ENCODE assay signal across 18 mouse cellular contexts in genomic region chr8:108466653-108467052, GRCm38 (mm10).
DNase-seq lines count a peak whose midpoint lies in the region; ATAC-seq lines count a peak whose summit lies in the region.
"Had no signal": no experiment of that assay in that cellular context is flagged by ENCODE, and none has a peak within 500 bp of the region (broad histone marks: within the 10 kb centered on the region; RNA-seq: fewer than 3 reads in every experiment).

No protein-coding gene starts in this region.

- intact Hi-C loops in left cerebral cortex, postnatal 25 days (cut with DNase I), result no loop called here

- H3K4me3 ChIP-seq in neural tube, embryonic 13.5 days, result no peak overlapping the region
- H3K4me3 ChIP-seq in hindbrain, embryonic 11.5 days (ENCODE audit: low read depth, low read length), result no peak overlapping the region
- no peak overlapping the region for H3K4me3 ChIP-seq in midbrain, embryonic 11.5 days (ENCODE audit: low read depth, low read length)
- H3K4me3 ChIP-seq: embryonic facial prominence, embryonic 15.5 days; heart, embryonic 15.5 days; limb, embryonic 12.5 days had no signal

- DNase-seq in neural tube, embryonic 10.5 days (ENCODE audit: extremely low spot score, low spot score), result no peak
- peak; percentile 25 for DNase-seq in hindbrain, embryonic 11.5 days (ENCODE audit: low spot score)
- no peak for DNase-seq in midbrain, embryonic 11.5 days (ENCODE audit: low spot score, missing footprints)
- no peak for DNase-seq in gastrocnemius, adult 8-10 months (ENCODE audit: low spot score in 2 of 2)
- DNase-seq in cerebellum, adult 11 months, result no peak
- no peak for DNase-seq in left cerebral cortex, postnatal 25 days (ENCODE audit: low spot score in 2 of 2)
- DNase-seq in c-Kit-positive CD71-positive TER-119-positive erythroid progenitor cells, embryonic 14.5 days (ENCODE audit: low spot score), result no peak
- DNase-seq: adrenal gland, postnatal 36 days; kidney, adult 8-10 months; lung, postnatal 10 days; right cerebral cortex, adult 18-20 months; spleen, adult 18-20 months; thymus, postnatal 25 days had no signal

- ATAC-seq in neural tube, embryonic 13.5 days (ENCODE audit: low read depth), result 0 out of 2 replicates have a peak, but pooled peaks have one; percentile 38
- ATAC-seq in hindbrain, embryonic 11.5 days (ENCODE audit: low FRiP score), result no peak
- peak; percentile 66; the same call in 1 of the 2 replicates for ATAC-seq in midbrain, embryonic 11.5 days (ENCODE audit: low FRiP score)

- H3K4me1 ChIP-seq in neural tube, embryonic 13.5 days (replicated peaks), result peaks cover 36% of the 10 kb centered on the region
- 0 out of 2 replicates have a peak, but pooled peaks cover 3% of the 10 kb centered on the region for H3K4me1 ChIP-seq in hindbrain, embryonic 11.5 days (replicated peaks; ENCODE audit: control insufficient read depth, insufficient read depth, low read length)
- H3K4me1 ChIP-seq in midbrain, embryonic 11.5 days (ENCODE audit: control insufficient read depth, insufficient read depth, low read length), result peaks cover 8% of the 10 kb centered on the region; the same call in 1 of the 2 replicates
- H3K4me1 ChIP-seq: heart, embryonic 15.5 days had no signal

- no peaks in the 10 kb centered on the region for H3K9me3 ChIP-seq in neural tube, embryonic 13.5 days
- no peaks in the 10 kb centered on the region for H3K9me3 ChIP-seq in hindbrain, embryonic 11.5 days (ENCODE audit: control insufficient read depth, low read length)
- H3K9me3 ChIP-seq in midbrain, embryonic 11.5 days (ENCODE audit: control insufficient read depth, low read length), result no peaks in the 10 kb centered on the region
- H3K9me3 ChIP-seq: embryonic facial prominence, embryonic 15.5 days; heart, embryonic 15.5 days; limb, embryonic 12.5 days had no signal

- H3K36me3 ChIP-seq in neural tube, embryonic 13.5 days, result no peaks in the 10 kb centered on the region
- H3K36me3 ChIP-seq in hindbrain, embryonic 11.5 days (ENCODE audit: control insufficient read depth, insufficient read depth, low read length), result no peaks in the 10 kb centered on the region
- no peaks in the 10 kb centered on the region for H3K36me3 ChIP-seq in midbrain, embryonic 11.5 days (ENCODE audit: control insufficient read depth, insufficient read depth, low read length)
- H3K36me3 ChIP-seq: embryonic facial prominence, embryonic 15.5 days; heart, embryonic 15.5 days; limb, embryonic 12.5 days had no signal

- no peak overlapping the region for H3K9ac ChIP-seq in neural tube, embryonic 13.5 days
- no peak overlapping the region for H3K9ac ChIP-seq in hindbrain, embryonic 11.5 days (ENCODE audit: low read depth, low read length)
- H3K9ac ChIP-seq in midbrain, embryonic 11.5 days (ENCODE audit: low read length), result no peak overlapping the region
- H3K9ac ChIP-seq: embryonic facial prominence, embryonic 15.5 days; heart, embryonic 15.5 days; limb, embryonic 12.5 days; liver, embryonic 14.5 days had no signal

- H3K27me3 ChIP-seq in neural tube, embryonic 13.5 days, result no peaks in the 10 kb centered on the region
- H3K27me3 ChIP-seq in hindbrain, embryonic 11.5 days (ENCODE audit: control insufficient read depth, insufficient read depth, low read length), result no peaks in the 10 kb centered on the region
- H3K27me3 ChIP-seq in midbrain, embryonic 11.5 days (ENCODE audit: control insufficient read depth, insufficient read depth, low read length), result no peaks in the 10 kb centered on the region
- H3K27me3 ChIP-seq: embryonic facial prominence, embryonic 15.5 days; heart, embryonic 15.5 days; limb, embryonic 12.5 days had no signal

- H3K4me2 ChIP-seq in neural tube, embryonic 13.5 days, result no peak overlapping the region
- H3K4me2 ChIP-seq in hindbrain, embryonic 11.5 days (replicated peaks; ENCODE audit: low read depth, low read length), result no peak overlapping the region
- no peak overlapping the region for H3K4me2 ChIP-seq in midbrain, embryonic 11.5 days
- H3K4me2 ChIP-seq: embryonic facial prominence, embryonic 15.5 days; heart, embryonic 15.5 days; limb, embryonic 12.5 days had no signal

- peak overlapping the region; percentile 77 for H3K27ac ChIP-seq in neural tube, embryonic 13.5 days (replicated peaks)
- peak overlapping the region; percentile 70 for H3K27ac ChIP-seq in hindbrain, embryonic 11.5 days (ENCODE audit: low read depth, low read length)
- H3K27ac ChIP-seq in midbrain, embryonic 11.5 days (ENCODE audit: low read depth, low read length), result no peak overlapping the region
- H3K27ac ChIP-seq: embryonic facial prominence, embryonic 15.5 days; heart, embryonic 15.5 days; limb, embryonic 12.5 days; liver, embryonic 14.5 days had no signal

- WGBS in neural tube, embryonic 13.5 days, result 55% methylated on average over 6 of the region's 6 CpGs
- 50% methylated on average over 6 of the region's 6 CpGs for WGBS in hindbrain, embryonic 11.5 days
- WGBS in midbrain, embryonic 11.5 days, result 55% methylated on average over 6 of the region's 6 CpGs
